Mouse (Mus musculus): ENCODE data around the gene Ttc39b.

DNA sequence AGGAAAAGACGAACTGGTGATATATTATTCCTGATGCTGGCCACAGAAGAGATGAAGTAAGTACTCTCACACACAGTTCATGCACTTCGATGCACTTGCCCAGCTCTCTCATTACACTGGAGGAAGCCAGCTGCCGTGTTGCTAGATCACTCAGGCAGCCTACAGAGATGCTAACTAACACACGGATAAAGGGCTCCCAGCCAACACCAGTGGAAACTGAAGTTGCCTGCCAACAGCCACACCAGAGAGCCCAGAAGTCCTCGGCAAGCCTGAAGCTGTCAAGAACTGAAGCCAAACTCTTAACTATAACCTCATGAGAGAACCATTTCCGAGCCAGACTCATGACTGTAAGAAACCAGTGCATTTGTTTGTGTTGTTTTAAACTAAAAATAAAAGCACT, 26.7 kb upstream of the Ttc39b start:
- TF ChIP-seq CTCF (conservative IDR thresholded peaks at IDR 0.05; ENCODE audit: insufficient read depth, insufficient read length, low read depth, low read length) (no peak), POLR2A (IDR thresholded peaks at IDR 0.05; ENCODE audit: low read depth, low read length) (no peak)
